Mouse (Mus musculus): ENCODE measurements around the gene Atg16l1. TPM values are rescaled to one million over a fixed set of nuclear protein-coding genes. Genes with fewer than 3 reads are reported as not detected.

Atg16l1 gene
- total RNA-seq, 2 experiments from 2014 or later = 26.7 to 28.7 TPM

DNA sequence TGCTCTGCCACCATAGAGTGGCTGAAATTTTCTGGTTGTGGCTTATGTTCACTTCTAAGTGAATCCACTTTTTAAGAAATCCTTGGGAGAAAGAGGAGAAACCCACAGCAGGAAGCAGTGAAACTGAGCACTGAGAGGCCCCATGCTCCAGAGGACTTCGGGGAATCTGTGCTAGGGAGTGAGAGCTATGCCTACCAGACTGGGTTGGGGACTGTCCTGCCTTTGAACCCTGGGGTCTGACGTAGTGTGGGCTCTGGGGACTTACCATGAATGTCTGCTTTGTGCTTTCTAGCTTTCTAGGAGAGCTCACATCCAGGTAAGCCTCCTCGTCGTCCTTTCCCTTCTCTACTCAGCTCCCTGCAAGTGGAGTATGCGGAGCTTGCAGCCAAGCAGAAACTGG lies 81.3 kb downstream of the Atg16l1 start:
- DNase-seq = no peak

GRCm38 (mm10) chr1:87840411-87841208 lies 84.9 kb downstream of the Atg16l1 start:
- DNase-seq = no peak

Other genes starting within 250 kb of the Atg16l1 start
- gene Neu2, start 246.0 kb upstream of the Atg16l1 start, total RNA-seq (2021) = not detected
- gene Ngef, start 182.0 kb upstream of the Atg16l1 start, total RNA-seq (2021) = under 1 TPM; 0.29 to 0.41 TPM
- 10 to 100 TPM; 10.7 to 15.6 TPM for gene Inpp5d, start 135.6 kb upstream of the Atg16l1 start, total RNA-seq (2021)
- gene Sag, start 47.8 kb downstream of the Atg16l1 start, total RNA-seq (2021) = under 1 TPM; 0.33 to 0.45 TPM
- 10 to 100 TPM; 53.4 to 55.2 TPM for gene Dgkd, start 97.4 kb downstream of the Atg16l1 start, total RNA-seq (2021)